In the genomic region with DNA sequence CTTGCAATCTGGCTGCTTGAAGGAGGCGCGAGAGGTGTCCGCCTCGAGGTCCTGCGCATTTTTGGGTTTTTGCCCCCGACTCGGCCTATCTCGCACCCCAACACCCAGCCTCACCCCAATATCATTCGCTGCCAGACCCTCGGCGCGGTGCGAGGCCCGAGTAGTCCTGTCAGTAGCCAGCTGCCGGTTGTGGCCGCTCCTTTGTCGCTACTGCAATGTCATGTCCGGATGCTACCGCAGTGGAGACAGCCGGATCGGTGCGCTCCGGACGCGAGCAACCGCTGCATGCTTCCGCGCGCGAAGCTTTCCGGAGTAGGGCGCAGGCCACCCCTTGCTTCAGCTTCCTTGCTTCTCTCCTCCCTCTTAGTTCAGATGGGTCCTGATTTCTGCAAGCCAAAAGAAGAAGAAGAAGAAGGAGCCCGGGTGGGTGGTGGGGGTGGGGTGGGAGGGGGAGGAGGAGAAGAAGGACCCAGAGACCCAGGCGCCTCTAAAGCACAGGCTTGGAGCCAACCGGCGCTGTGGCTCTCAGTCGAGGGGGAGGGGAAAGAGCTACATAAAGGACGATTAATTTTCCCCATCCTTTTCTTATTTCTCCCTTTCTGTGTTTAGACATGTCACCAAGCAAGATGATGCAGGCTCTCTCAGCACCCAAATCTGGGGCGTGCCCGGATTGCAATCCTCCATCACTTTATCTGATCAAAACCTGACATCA, we compare ENCODE assay signal across 8 mouse cellular contexts. TPM values are rescaled to one million over a fixed set of nuclear protein-coding genes. Genes with fewer than 3 reads are reported as not detected.
A peak's percentile ranks its signal among the peaks of the same experiment; 100 is the strongest.
DNase-seq lines count a peak whose midpoint lies in the region; ATAC-seq lines count a peak whose summit lies in the region.

No protein-coding gene starts in this region.

- H3K27me3 ChIP-seq in hindbrain, embryonic 14.5 days (ENCODE audit: control insufficient read depth, insufficient read depth, low read length) = 0 out of 2 replicates have a peak, but pooled peaks cover 3% of the 10 kb centered on the region
- no peaks in the 10 kb centered on the region for H3K27me3 ChIP-seq in limb, embryonic 10.5 days (ENCODE audit: low read depth, poor library complexity, severe bottlenecking)

- peak overlapping the region; percentile 71 for H3K4me2 ChIP-seq in hindbrain, embryonic 14.5 days (replicated peaks)

- H3K9ac ChIP-seq in hindbrain, embryonic 14.5 days = peak overlapping the region; percentile 99

- WGBS in hindbrain, embryonic 14.5 days = 1% methylated on average over 40 of the region's 40 CpGs
- WGBS in limb, embryonic 10.5 days = 2% methylated on average over 40 of the region's 40 CpGs

- no peaks in the 10 kb centered on the region for H3K9me3 ChIP-seq in hindbrain, embryonic 14.5 days (ENCODE audit: control insufficient read depth, low read length)
- H3K9me3 ChIP-seq in limb, embryonic 10.5 days (replicated peaks) = no peaks in the 10 kb centered on the region

- peaks cover 21% of the 10 kb centered on the region for H3K36me3 ChIP-seq in hindbrain, embryonic 14.5 days (replicated peaks; ENCODE audit: control insufficient read depth, insufficient read depth)
- H3K36me3 ChIP-seq in limb, embryonic 10.5 days = peaks cover 14% of the 10 kb centered on the region; the same call in 1 of the 2 replicates

- H3K4me1 ChIP-seq in hindbrain, embryonic 14.5 days (replicated peaks; ENCODE audit: control insufficient read depth, insufficient read depth, low read length) = peaks cover 14% of the 10 kb centered on the region
- H3K4me1 ChIP-seq in limb, embryonic 10.5 days = peaks cover 12% of the 10 kb centered on the region

- H3K27ac ChIP-seq in hindbrain, embryonic 14.5 days = peak overlapping the region; percentile 98
- peak overlapping the region; percentile 93 for H3K27ac ChIP-seq in limb, embryonic 10.5 days

- peak; percentile 72 for DNase-seq in ZHBTc4 (ENCODE audit: low read depth, low spot score)
- peak; percentile 63 to 65 for DNase-seq in cerebellum, postnatal 25 days
- peak; percentile 44 to 52 for DNase-seq in frontal cortex, postnatal 36 days (ENCODE audit: low spot score in 2 of 2)
- peak; percentile 66 for DNase-seq in hindbrain, embryonic 14.5 days (ENCODE audit: low spot score)
- peak; percentile 72 for DNase-seq in limb, embryonic 10.5 days (ENCODE audit: low spot score)
- peak; percentile 63 for DNase-seq in mesoderm, embryonic 11.5 days (ENCODE audit: low read depth, low spot score)
- DNase-seq in right cerebral cortex, postnatal 4 days = peak; percentile 59
- DNase-seq in T-cell, adult 2 months (ENCODE audit: low spot score) = no peak

- peak; percentile 64 for ATAC-seq in hindbrain, embryonic 14.5 days (ENCODE audit: low FRiP score)

- peak overlapping the region; percentile 96 for H3K4me3 ChIP-seq in hindbrain, embryonic 14.5 days (replicated peaks; ENCODE audit: low read length)
- H3K4me3 ChIP-seq in limb, embryonic 10.5 days = peak overlapping the region; percentile 76

RNA-seq across cellular contexts. Expression of a gene that starts 1.1 kb away (rescaled TPM):
- polyA plus RNA-seq in hindbrain, embryonic 14.5 days (2014; fragmentation: Nextera tagmentation; extraction: Ambion mirVana) = 80.7 and 93.0 TPM in 2 replicates
- 18.0 and 20.2 TPM in 2 replicates for polyA plus RNA-seq in limb, embryonic 10.5 days (2016; fragmentation: Nextera tagmentation; extraction: Ambion mirVana)
